Mouse (Mus musculus): Measurements from ENCODE around the gene Ddi1. TPM values are rescaled to one million over a fixed set of nuclear protein-coding genes. Genes with fewer than 3 reads are reported as not detected.

The Ddi1 gene
- total and polyA plus RNA-seq, 3 experiments = not detected

- no peak for TF ChIP-seq E2F4 (IDR thresholded peaks at IDR 0.05; ENCODE audit: insufficient replicate concordance, low read depth, low read length)
- no peak overlapping the region for H3K4me3 ChIP-seq (replicated peaks in 1 of 3; ENCODE audit: low read depth in 2 of 3, low read length in 2 of 3, poor library complexity in 1 of 3)
- H3K36me3 ChIP-seq (replicated peaks in 1 of 2; ENCODE audit: control insufficient read depth in 1 of 2, insufficient read depth in 1 of 2, low read length in 1 of 2) = no peaks in the 10 kb centered on the region
- DNase-seq (ENCODE audit: extremely low read depth) = no peak
- no peak overlapping the region for H3K9ac ChIP-seq (ENCODE audit: insufficient read depth, low read depth)
- no peaks in the 10 kb centered on the region for H3K9me3 ChIP-seq (replicated peaks; ENCODE audit: low read length)
- no peaks in the 10 kb centered on the region for H3K79me2 ChIP-seq (replicated peaks; ENCODE audit: control insufficient read depth, extremely low read depth, insufficient read depth, poor library complexity, severe bottlenecking)
- H3K27ac ChIP-seq (ENCODE audit: insufficient read depth, low read depth) = no peak overlapping the region
- in situ Hi-C loops (cut with MboI; ENCODE audit: low pct_ligation_motif_present, low pct_unique_long_range_greater_than_20kb, low sequenced_read_pairs) = no loop called here
- no peaks in the 10 kb centered on the region for H3K4me1 ChIP-seq (ENCODE audit: control insufficient read depth in 1 of 2, insufficient read depth in 2 of 2)
- dilution Hi-C loops (cut with MboI; ENCODE audit: extremely low pct_ligation_motif_present, extremely low pct_unique_long_range_greater_than_20kb, low sequenced_read_pairs) = no loop called here
- no peaks in the 10 kb centered on the region for H3K27me3 ChIP-seq (replicated peaks)
- no peak overlapping the region for H3K4me2 ChIP-seq (ENCODE audit: insufficient read depth, low read depth, poor library complexity, severe bottlenecking)
These were observed 4.8 kb downstream of the Ddi1 start for GRCm38 (mm10) chr9:6264820-6265219.

DNA sequence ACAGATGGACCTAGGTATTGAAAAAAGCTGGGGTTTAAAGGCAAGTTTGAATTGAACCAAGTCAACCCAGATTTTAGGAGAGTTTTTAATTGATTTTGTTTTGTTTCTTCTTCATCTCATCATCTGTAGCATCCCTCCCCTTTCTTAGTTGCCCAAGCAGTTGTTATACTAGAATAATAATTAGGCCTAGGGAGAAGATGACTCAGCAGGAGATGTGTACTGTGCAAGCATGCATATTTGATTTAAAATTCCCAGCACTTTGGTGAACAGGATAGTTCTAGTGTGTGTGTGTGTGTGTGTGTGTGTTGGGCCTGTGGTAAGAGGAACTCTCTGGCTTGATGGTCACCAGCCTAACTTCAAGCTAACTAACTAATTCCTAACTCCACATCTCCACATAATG, 12.6 kb downstream of the Ddi1 start:
- no peaks in the 10 kb centered on the region for H3K36me3 ChIP-seq (replicated peaks in 1 of 2; ENCODE audit: control insufficient read depth in 1 of 2, insufficient read depth in 1 of 2, low read length in 1 of 2)
- dilution Hi-C loops (cut with MboI; ENCODE audit: extremely low pct_ligation_motif_present, extremely low pct_unique_long_range_greater_than_20kb, low sequenced_read_pairs) (no loop called here), in situ Hi-C loops (cut with MboI; ENCODE audit: low pct_ligation_motif_present, low pct_unique_long_range_greater_than_20kb, low sequenced_read_pairs) (no loop called here)
- H3K4me3 ChIP-seq (replicated peaks in 1 of 3; ENCODE audit: low read depth in 2 of 3, low read length in 2 of 3, poor library complexity in 1 of 3) = no peak overlapping the region
- no peak for TF ChIP-seq ZNF384 (IDR thresholded peaks at IDR 0.05; ENCODE audit: low read depth, low read length)
- no peak for TF ChIP-seq MAFK (IDR thresholded peaks at IDR 0.05; ENCODE audit: insufficient replicate concordance, low read length)
- no peak for TF ChIP-seq TCF12 (IDR thresholded peaks at IDR 0.05; ENCODE audit: low read depth, low read length)
- TF ChIP-seq E2F4 (IDR thresholded peaks at IDR 0.05; ENCODE audit: insufficient replicate concordance, low read depth, low read length) = no peak
- TF ChIP-seq ZC3H11A (IDR thresholded peaks at IDR 0.05; ENCODE audit: low read depth, low read length) = no peak
- TF ChIP-seq ZKSCAN1 (IDR thresholded peaks at IDR 0.05; ENCODE audit: borderline replicate concordance, low read depth, low read length) = no peak
- TF ChIP-seq MEF2A (IDR thresholded peaks at IDR 0.05; ENCODE audit: borderline replicate concordance, low read depth, low read length) = no peak
- TF ChIP-seq MAX (IDR thresholded peaks at IDR 0.05; ENCODE audit: low read length) = no peak
- no peak for TF ChIP-seq USF2 (conservative IDR thresholded peaks at IDR 0.05; ENCODE audit: low read depth, low read length)
- no peak for TF ChIP-seq NRF1 (IDR thresholded peaks at IDR 0.05; ENCODE audit: low read depth, low read length)
- no peak for TF ChIP-seq CHD1 (IDR thresholded peaks at IDR 0.05; ENCODE audit: low read depth, low read length)
- no peak for TF ChIP-seq IRF4 (IDR thresholded peaks at IDR 0.05; ENCODE audit: low read depth, low read length)
- TF ChIP-seq TBP (conservative IDR thresholded peaks at IDR 0.05; ENCODE audit: low read depth, low read length) = no peak
- TF ChIP-seq RCOR1 (conservative IDR thresholded peaks at IDR 0.05; ENCODE audit: low read depth, low read length) = no peak
- TF ChIP-seq POLR2A (IDR thresholded peaks at IDR 0.05; ENCODE audit: low read depth, low read length) = no peak
- TF ChIP-seq MYC (IDR thresholded peaks at IDR 0.05; ENCODE audit: low read depth, low read length) = no peak
- no peak for TF ChIP-seq JUND (conservative IDR thresholded peaks at IDR 0.05; ENCODE audit: low read depth, low read length)
- TF ChIP-seq BHLHE40 (IDR thresholded peaks at IDR 0.05; ENCODE audit: low read depth, low read length) = no peak
- no peak for TF ChIP-seq ZMIZ1 (IDR thresholded peaks at IDR 0.05; ENCODE audit: low read depth, low read length)
- no peak overlapping the region for H3K27ac ChIP-seq (ENCODE audit: insufficient read depth, low read depth)
- H3K9ac ChIP-seq (ENCODE audit: insufficient read depth, low read depth) = no peak overlapping the region
- H3K79me2 ChIP-seq (replicated peaks; ENCODE audit: control insufficient read depth, extremely low read depth, insufficient read depth, poor library complexity, severe bottlenecking) = no peaks in the 10 kb centered on the region
- H3K4me2 ChIP-seq (ENCODE audit: insufficient read depth, low read depth, poor library complexity, severe bottlenecking) = no peak overlapping the region
- H3K27me3 ChIP-seq (replicated peaks) = no peaks in the 10 kb centered on the region
- DNase-seq (ENCODE audit: extremely low read depth) = no peak
- no peaks in the 10 kb centered on the region for H3K9me3 ChIP-seq (replicated peaks; ENCODE audit: low read length)
- H3K4me1 ChIP-seq (ENCODE audit: control insufficient read depth in 1 of 2, insufficient read depth in 2 of 2) = no peaks in the 10 kb centered on the region
